Mouse (Mus musculus): ENCODE results near the gene Kcnj13. TPM values are rescaled to one million over a fixed set of nuclear protein-coding genes. Genes with fewer than 3 reads are reported as not detected.

Kcnj13 gene
- not detected for total RNA-seq (2022)

DNA sequence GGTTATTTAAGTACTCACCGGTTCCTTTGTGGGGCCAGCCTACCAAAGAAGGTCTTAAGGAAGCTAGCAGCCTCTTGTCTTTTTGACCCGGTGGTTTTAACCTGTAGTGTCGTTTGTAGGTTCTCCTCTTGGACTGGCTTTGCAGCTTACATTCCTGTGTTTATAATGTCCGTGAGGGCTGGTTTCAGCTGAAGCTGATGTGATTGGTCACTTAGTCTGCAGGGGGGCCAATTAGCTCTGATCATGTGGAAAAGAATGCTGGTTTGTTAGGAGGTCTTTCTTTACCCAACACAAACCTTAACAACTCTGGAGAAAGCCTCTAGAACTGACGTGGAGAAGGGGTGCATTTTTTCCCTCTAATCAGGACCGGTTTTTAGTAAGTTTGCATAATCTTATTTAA lies at the start of gene Kcnj13:
Kcnj13 (minus strand) TSS at position 136 of the 400 bp plus-strand sequence.
- DNase-seq (ENCODE audit: low spot score): no peak

DNA sequence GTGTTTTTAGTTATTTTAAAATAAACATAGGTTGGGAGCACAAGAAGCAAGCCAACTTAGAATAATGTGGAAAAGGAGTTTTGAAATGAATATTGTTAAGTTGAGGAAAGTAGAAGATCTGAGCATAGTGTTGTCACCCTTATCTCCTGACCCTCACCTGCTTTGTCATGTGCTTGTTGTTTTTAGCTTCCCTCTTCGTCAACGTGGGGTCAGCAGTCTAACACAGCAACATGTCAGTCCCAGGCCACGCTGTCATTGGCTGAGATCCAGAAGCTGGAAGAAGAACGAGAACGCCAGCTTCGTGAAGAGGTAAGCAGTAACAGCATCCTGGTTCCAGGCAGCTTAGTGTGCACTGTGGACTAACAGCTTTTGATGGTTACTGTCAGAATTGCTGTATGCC lies 42.1 kb upstream of the Kcnj13 start:
- no peak for DNase-seq (ENCODE audit: low spot score)

DNA sequence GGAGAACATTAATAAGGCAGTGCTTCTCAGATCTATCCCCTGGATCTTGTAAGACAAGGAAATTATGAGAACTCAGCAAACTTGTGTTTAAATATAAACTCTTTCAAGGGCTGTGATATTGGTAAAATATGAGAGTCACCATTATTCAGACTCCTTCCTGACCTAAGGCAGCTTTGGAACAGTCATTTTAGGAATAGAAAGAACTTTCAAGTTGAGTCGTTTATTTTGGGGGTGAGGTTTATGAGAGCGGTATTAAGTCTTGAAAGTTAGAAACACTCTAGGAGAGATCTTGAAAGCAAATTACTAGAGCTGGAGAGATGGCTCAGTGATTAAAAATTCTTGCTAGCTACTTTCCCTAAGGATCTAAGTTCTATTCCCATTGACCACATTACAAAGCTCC lies 40.6 kb upstream of the Kcnj13 start:
- no peak for DNase-seq (ENCODE audit: low spot score)

DNA sequence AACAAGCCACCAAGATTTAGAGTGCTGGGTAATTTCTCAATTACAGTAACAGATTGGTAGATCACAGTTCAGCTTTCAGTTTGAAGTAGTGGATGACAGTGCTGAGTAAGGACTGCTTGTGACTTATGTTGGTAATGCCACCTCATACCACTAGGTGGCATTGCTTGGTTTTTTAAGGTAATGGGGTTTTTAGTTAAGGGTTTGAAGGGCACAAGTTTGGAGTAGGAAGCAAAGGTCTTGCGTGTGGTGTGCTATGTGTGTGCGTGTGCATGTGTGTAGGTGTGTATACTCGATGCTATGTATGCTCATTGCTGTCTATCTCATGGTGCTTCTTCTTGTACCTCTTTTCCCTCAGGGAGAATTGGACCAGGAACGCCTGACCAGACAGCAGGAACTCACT lies 24.2 kb upstream of the Kcnj13 start:
- no peak for DNase-seq (ENCODE audit: low spot score)

DNA sequence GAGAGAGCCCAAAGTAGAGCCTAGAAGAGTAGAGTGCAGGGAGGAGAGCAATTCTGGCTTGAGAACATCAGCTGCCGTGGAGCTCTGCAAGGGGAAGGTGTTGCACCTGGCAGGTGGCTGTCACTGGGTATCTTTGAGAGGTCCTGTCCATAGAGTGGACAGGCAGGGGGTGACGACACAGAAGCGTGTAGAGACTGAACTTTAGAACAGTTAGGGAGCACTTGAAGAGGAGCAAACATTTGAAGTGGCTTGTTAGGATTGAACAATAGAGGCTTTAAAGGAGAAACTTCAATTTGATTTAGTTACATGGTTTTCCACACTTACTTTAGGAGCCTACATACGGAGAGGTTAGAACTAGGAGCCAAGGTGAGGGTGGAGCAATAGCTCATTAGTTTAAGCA lies 14.9 kb upstream of the Kcnj13 start:
- no peak for DNase-seq (ENCODE audit: low spot score)

DNA sequence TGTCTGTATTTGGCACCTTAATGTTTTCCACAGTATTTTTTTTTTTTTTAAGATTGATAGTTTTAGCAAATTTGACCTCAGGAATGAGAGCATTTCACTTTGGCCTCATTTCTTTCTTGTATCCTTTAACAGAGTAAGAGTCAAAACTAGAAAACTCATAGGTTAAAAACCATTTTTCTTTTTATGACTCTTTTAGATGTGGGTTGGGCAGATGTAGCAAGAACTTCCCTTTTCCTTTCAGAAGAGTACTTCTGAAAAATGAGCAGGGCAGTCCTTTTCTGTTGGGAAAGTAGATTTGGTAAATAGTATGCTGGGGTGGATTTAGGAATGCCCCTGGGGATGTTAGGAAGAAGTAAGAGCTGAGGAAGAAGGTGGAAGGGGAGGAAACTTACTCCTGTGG lies 11.5 kb upstream of the Kcnj13 start:
- DNase-seq (ENCODE audit: low spot score): no peak

DNA sequence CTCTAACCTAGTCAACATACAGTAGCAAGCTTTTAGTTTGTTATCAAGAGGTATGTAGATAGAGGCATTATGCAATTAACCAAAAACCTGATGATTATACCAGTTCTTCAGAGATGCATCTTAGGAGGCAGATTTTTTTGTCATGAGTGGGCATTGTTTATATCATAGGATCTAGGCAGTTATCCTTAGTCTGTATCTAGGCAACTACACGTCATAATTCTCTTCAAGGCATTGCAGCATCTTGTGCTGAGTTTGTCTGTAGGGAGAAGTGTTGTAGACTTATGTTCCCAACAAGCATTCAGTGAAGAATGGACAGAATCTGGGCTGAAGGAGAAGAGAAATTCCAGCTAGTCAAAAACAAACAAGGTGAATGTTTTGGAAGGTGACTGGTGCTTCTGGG lies 10.2 kb upstream of the Kcnj13 start:
- no peak for DNase-seq (ENCODE audit: low spot score)

DNA sequence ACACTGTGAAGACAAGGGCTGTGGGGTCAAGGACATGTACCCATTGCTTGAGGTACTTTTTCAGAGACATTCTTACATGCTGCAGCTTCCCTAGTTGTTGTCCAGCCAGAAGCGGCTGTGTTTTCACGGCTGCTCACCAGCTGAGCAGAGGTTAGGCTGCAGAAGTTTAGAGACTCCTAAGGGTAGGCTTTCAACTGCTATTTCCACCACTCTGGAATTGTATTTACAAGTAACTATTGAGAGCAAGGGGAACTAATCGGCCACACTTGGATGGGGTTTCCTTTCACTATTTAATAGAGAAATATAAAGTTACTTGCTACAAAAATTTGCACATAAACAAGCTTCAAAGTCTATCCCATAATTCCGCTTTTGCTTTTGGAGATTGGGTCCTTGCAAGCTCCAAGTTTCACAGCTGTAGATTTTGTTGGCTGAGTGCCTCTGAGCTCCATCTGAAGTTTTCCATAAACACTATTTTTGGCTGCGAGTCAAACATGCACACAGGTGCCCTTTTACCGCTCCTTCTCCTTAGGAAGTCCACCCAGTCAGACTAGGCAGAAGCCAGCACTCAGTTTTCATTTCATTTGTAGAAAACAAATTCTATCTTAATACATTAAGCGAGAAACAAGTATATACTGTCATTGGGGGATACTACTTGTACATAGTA lies 2.5 kb upstream of the Kcnj13 start:
- no peak for DNase-seq (ENCODE audit: low spot score)

DNA sequence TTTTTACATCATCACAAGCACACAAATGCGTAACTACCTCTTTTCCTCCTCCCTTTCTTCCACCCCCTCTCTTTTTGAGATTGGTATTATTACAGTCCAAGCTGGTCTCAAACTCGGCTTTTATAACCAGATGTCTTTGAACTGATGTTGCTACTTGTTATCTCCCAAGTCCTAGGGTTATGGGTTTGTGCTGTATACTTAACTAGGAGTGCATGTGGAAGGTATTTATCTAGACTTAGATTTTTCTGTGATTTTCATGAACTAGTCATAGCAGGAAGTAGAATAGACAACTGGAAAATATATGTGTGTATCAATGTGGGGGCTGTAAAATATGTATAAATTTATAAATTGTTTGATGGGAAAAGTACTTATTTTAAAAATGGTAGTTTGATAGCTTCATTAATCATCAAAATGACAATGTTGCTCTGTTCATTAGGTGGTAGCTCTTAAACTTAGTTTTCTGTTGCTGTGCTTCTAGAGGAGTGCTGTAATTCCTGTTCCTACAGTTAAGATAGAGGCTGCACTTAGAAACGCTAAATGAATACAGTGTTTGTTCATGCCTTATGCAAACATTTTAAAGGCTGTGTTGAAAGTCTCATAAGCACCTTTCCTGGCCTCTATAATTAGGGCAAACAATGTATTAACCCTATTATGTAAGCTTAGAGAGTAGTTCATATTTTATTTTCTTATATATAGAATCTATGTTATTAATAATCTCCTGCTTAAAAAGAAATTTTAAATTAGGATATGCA lies 909 bp downstream of the Kcnj13 start:
- no peak for DNase-seq (ENCODE audit: low spot score)

DNA sequence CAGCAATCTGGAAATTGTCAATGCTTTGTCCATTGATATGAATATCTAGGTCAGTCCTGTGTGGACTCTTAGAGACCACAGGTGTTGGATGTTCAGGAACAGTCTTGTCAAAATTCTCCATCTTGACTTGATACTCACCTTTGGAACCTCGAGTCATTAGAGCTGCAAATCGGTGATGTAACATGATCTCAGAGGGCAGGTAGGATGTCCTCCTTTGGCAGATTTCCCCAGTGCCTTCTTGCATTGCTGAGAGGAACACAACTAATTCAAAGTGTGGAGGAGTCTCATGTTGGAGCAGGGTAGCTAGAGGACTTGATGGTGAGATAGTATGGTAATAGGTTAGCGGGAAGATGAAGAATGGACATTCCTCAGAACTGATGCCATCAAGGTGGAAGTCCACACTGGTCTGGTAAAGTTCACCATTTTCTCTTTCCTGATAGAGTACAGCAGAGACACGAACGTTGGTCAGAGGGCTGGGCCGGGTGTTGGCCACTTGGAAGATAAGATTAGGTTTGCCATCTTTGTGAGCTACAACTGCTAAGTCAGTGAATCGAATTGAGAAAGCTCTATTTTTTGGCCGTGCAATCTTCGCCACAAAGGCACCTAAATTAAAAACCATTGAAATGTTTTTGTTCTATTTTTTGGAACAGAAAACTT lies 8.0 kb downstream of the Kcnj13 start:
- DNase-seq (ENCODE audit: low spot score): no peak

DNA sequence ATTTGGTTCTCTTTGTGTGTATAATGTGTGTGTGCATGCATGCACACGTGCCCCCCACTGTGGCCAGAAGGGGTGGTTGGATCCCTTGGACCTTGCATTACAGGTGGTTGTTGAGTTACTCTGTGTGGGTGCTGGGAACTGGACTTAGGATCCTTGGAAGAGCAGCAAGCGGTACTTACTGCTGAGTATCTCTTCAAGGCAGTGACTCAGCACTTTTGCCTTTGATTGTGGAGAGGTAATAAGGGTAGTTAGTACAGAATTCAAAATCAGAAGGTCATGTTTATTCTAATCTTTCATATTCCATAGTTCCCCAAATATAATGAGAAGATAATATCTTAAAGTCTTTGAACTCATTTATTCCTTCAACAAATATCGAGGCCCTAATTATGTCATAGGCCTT lies 13.4 kb downstream of the Kcnj13 start:
- DNase-seq (ENCODE audit: low spot score): no peak

DNA sequence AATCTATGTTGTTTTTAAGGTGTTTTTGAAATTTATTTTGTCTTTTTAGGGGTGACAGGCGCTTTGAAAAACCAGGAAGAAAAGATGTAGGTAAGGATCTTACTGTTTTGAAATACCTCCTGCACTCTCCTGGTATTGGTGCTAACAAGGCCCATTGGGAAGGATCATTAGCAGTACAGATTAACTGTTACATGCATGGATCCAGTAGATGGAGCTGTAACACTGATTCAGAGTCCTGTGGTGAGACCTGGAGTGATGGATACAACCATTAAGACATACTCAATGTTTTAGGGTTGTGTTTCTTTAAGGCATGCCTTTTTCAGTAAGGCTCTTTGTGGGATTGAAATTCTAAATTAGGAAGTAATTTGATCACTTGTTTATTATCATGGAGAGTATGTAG lies 14.6 kb downstream of the Kcnj13 start:
- no peak for DNase-seq (ENCODE audit: low spot score)

DNA sequence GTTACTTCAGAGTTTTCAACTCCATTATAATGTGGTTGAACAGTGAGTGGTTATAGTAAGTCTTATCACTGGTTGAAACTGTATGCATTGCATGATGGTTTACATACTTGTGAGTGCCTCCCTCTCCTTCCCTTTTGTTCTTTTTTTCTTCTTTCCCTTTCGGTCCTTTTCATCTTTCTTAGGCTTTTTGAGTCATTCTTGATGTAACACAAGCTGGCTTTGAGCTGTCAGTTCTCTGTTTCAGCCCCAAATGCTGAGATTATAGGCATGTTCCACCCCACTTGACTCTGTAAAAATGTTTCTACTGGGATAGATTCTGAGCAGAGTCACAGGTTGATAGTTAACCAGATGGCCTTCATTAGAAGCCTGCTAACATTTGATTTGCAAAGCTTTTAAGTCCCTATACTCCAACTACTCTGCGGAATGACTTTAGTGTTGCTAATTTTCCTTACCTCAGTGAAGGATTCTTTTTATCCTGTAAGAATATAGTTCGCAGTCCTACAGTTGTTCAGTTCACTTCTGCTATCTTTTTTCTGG lies 16.4 kb downstream of the Kcnj13 start:
- DNase-seq (ENCODE audit: low spot score): no peak

DNA sequence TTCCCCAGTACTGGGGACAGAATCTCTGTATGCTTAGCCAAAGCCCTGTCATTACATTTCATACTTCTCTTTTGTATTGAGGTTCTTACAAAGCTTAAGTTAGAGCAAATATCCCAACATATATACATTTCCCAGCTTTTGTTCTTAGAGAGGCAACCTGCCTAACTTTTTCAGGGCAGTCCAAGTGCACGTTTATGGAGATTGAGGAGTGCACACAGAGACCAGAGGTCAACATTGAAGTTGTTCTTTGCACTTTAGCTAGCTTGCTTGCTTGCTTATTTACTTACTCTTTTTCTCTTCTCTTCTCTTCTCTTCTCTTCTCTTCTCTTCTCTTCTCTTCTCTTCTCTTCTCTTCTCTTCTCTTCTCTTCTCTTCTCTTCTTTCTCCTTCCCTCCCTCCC lies 34.3 kb downstream of the Kcnj13 start:
- DNase-seq (ENCODE audit: low spot score): no peak

DNA sequence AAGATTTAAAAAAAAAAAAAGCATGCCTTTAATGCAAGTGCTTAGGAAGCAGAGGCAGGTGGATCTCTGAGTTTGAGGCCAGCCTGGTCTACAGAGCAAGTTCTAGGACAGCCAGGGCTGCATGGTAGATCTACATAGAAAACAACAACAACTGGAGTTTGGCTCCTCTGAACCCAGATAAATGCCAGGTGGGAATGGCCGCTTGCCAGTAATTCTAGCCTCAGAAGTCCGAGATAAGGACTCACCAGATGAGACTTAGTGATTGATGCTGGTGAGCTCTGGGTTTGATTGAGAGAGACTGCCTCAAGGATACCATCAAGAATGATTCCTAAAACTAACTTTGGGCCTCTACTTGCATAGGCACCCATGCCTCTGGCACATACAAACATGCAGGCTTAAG lies 44.0 kb downstream of the Kcnj13 start:
- no peak for DNase-seq (ENCODE audit: low spot score)

Other genes with a start within 250 kb of the Kcnj13 start
- gene Ecel1, start 238.2 kb downstream of the Kcnj13 start, total RNA-seq (2022): not detected
- gene Prss56, start 211.4 kb downstream of the Kcnj13 start, total RNA-seq (2022): not detected
- gene Chrnd, start 204.1 kb downstream of the Kcnj13 start, total RNA-seq (2022): not detected
- gene Chrng, start 190.1 kb downstream of the Kcnj13 start, total RNA-seq (2022): not detected
- gene Eif4e2, start 180.8 kb downstream of the Kcnj13 start, total RNA-seq (2022): 10 to 100 TPM; 44.0 to 56.1 (median 49.0) TPM
- 1 to 10 TPM; 3.3 to 7.2 (median 4.5) TPM for gene Efhd1, start 130.4 kb downstream of the Kcnj13 start, total RNA-seq (2022)
- 10 to 100 TPM; 38.0 to 48.5 (median 40.4) TPM for gene Gigyf2, start 67.7 kb downstream of the Kcnj13 start, total RNA-seq (2022)
- gene Snorc, start 75.5 kb upstream of the Kcnj13 start, total RNA-seq (2022): not detected
- gene Neu2, start 115.2 kb upstream of the Kcnj13 start, total RNA-seq (2022): not detected
- gene Ngef, start 179.1 kb upstream of the Kcnj13 start, total RNA-seq (2022): under 1 TPM; 0.46 to 0.59 (median 0.54) TPM
- 10 to 100 TPM in 1 of 4 experiments, 1 to 10 TPM in 3; 8.8 to 12.5 (median 9.7) TPM for gene Inpp5d, start 225.6 kb upstream of the Kcnj13 start, total RNA-seq (2022)